Mouse (Mus musculus): ENCODE data around the gene Rpa1.
"Not testable (repeated sequence)": the region's sequence is repeated elsewhere in the genome, so short reads cannot be mapped to it uniquely, and the experiment has no call there.

Gene Rpa1

DNA sequence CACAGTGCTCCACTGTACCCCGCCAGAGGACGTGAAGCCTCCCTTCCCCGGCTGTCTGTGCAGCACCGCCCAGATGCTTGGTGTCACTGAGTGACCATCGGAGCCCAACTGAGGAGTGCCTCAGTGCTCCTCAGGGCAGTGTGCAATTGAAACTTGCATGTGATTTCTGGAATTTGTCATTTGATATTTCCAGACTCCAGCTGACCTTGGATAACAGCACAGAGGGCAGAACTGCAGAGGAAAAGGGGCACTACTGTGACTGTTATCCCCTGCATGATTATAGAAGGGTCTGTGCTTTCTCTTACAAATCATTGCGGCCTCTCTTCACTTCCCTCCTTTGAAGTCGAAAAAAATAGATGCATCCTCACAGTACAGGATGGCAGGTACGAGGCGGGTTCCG lies 60.2 kb downstream of the Rpa1 start:
- no peak for DNase-seq (ENCODE audit: low read depth, low spot score)

DNA sequence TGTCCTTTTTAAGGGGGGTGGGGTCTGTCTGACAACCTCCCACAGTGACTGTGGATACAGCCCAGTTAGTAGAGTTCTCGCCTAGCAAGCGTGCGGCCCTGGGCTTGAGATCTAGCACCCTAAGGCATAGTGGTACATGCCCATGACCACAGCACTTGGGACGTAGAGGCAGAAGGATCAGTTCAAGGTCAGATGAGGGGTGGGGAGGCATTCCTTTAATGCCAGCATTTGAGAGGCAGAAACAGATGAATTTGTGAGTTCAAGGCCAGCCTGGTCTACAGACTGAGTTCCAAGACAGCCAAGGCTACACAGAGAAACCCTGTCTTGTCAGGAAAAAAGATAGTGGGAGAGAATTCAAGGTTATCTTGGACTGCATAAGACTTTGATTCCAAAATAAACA lies 61.3 kb downstream of the Rpa1 start:
- DNase-seq (ENCODE audit: low read depth, low spot score): no peak

DNA sequence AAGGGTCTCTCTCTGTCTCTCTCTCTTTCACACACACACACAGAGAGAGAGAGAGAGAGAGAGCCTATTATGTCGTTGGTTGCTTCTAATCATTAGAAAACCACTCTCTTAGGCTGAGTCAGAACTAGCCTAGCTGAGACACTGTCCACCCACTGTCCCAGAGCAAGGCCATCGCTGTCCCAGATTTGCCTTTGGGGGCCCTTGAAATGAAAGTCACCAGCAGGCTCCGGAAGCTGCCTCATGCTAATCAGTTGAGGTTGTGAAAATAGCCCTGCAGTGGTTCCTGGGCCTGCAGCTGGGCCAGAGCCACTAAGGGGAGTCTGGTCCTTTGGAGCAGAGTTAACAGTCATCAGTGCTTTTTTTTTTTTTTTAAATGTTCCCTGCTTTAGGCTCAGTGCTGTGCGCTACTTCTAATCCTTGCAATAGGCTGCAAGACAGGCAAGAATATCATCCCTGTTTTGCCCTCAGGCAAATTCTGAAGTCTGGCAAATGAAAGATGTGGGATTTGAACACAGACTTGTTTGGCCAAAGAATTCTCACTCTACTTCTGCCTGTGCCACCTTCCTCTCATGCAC lies 62.1 kb downstream of the Rpa1 start:
- peak; percentile 30 for DNase-seq (ENCODE audit: low read depth, low spot score)

DNA sequence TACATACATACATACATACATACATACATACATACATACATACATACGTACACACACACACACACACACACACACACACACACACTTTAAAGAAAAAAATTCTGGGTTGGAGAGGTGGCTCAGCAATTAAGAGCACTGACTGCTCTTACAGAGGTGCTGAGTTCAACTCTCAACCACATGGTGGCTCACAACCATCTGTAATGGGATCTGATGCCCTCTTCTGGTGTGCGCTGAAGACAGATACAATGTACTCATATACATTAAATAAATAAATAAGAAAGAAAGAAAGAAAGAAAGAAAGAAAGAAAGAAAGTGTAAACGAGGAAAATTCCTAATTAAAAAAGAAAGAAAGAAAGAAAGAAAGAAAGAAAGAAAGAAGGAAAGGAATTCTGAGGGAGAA lies 64.3 kb downstream of the Rpa1 start:
- not testable (repeated sequence) for DNase-seq (ENCODE audit: low read depth, low spot score)

DNA sequence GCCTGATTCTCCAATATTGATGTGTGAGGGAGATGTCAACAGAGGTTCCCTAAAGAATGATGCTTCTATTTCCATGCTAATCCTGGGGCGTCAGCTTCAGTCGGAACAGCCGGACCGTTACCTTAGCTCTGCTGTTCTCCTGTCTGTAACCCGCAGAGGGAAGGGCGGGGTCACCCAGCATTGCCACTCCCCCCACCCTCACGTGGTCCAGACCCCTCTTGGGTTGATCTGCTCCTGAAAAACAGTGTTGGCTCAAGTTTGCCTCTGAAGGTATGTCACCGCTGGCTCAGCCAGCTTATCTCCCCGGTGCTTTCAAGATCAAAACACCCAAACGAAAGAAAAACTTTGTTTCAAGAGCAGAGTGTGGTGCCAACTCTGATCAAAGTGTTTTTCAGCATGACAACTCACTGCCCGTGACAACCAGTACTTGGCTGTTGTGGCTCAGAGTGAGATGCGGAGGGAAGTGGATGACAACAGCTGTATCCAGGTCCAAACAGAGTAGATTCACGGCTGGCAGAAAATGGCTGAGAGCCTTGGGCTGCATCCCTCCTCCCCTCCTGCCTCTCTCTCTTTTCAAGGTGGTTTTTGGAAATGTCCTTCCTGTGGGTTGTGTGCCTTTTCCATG lies 65.5 kb downstream of the Rpa1 start:
- DNase-seq (ENCODE audit: low read depth, low spot score): no peak

DNA sequence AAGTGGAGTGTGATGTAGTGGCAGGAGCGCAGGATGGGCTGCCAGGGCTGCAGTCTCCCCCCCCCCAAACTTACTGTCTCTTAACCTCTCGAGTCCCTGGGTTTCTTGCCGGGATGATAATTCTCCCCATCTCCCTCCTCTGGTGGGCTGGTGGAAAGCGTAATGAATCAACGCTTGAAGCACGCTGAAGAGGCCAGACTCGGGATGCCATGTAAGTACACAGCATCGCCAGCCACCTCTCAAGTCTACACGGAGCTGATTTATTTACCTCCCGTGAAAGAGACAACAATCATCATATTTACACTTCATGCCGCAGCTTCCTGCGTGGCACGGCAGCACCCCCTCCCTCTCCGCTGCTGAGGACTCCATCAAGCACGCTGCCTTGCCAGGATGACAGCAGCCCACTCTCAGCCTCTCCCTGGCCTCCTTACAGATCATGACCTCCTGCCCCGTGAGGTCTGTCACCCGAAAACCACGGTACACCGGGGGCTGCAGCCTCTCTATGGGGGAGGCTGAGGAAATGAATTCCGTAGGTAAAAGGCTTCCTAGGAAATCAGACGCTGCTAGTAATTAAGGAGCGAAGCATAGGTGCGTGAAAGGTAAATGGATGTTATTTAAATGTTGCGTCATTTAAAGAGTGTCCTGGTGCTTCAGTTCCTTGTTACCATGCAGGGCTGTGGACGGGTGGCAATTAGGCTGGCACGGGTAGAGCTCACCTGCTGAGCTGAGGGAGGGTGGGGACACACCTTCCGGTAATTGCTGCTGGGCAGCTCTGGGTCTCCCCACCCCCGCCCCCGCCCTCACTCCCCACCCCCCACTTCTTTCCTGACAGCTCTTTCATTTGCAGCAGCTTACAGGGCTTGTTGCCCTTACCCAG lies 66.5 kb downstream of the Rpa1 start:
- no peak for DNase-seq (ENCODE audit: low read depth, low spot score)

DNA sequence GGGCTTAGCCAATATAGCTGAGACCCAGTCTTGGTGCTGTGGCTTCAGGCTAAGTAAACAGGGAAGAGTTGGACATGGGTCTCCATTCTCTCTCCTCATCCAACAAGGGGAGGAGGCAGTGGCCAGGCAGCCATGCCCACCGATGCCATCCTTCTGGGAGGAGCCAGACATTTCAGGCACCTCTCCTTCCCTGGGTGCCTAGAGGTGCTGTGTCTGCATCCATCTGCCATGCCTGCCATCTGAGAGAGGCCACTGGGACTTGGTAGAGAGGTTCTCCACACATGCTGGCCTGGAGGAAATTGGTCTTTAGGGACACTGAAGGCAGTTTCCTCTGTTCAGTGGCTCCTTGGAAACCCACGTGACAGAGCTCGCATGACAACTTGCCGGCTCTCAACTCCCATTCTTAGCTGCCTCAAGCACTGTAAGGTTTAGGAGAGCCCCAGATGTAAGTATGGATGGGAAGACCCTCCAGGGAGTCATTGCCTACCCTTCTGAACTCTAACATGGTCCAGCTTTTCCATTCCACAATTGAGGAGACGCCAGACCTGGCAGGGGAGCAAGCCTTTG lies 67.6 kb downstream of the Rpa1 start:
- no peak for DNase-seq (ENCODE audit: low read depth, low spot score)

DNA sequence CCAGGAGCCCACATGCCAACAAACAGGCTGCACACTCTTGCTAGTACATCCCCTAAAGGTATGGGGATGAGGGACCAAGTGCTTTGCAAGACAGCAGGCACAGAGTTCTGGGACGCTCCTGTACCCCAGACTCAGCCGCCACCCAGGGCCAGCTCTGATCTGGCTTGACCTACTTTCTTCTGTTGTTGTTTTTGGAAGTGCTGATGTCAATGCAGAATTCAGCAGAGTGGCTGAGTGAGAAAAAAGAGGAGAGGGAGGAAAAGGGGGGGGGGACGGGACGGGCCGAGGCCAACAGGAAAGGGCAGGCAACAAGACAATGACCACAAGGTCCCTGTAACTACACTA lies 68.1 kb downstream of the Rpa1 start:
- DNase-seq (ENCODE audit: low read depth, low spot score): no peak

DNA sequence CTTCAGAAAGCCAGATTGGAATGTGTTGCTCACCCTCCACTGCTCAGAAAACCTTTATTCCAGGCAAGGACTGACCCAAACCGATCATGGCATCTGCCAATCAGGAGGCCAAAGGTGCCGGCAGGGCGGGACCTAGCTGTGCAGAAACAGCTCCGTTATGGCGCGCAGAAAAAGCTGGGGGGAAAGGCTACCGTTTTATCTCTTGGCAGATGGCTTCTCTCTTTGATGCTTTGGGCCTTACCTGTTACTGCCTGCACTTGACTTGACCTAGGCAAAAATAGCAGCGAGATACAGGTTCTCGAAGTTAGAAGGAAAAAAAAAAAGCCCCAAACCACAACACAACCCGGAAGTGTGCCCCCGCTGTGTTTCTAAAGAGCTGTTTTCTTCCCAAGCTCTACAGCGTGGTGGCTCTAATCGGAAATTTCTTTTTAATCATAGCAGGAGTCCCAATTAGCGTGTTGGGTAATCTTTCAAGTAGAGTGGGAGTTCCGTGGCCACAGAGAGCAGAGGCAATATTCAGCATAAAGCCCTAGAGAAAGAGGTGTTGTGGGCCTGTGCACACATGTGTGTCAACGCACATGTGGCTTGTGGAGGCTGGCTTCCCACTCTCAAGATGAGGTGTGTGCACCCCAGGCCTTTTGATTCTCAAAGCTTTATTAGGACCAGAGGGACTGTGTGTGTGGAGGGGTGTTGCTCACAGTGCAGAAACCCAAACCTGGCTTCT lies 68.6 kb downstream of the Rpa1 start:
- DNase-seq (ENCODE audit: low read depth, low spot score): peak; percentile 77

DNA sequence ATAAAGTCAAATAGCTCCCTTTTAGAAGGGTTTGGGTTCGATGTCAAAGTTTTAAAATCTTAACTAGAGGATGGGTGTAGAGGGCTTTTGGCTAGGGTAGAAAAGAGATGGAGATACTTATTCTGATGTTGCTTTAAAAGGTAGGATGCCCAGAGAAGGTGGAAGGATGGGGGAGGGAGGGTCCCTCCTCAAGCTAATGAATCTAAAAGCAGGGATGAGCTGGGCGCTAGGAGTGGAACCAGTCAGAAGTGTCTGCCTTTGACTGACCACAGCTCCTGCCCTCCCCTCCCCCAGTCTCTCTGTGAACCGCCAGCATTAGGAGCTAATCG lies 69.1 kb downstream of the Rpa1 start:
- DNase-seq (ENCODE audit: low read depth, low spot score): no peak

DNA sequence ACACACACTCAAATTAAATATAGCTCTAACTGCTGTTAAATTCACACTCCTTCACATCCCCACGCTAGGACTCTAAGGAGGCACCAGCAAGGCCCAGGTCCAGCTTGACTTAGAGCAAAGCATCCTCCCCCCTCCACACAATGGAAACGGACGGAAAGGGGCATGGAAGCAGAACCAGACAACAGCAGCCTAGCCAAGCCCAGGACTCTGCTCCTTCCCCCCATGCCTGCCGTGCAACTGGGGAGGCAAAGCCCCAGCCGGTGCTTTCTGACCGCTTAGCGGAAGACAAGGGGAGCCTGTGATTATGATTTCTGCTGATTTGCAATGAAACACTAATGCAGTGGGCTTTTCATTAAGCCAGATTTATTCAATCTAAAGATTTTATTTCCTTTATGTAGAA lies 70.0 kb downstream of the Rpa1 start:
- no peak for DNase-seq (ENCODE audit: low read depth, low spot score)

DNA sequence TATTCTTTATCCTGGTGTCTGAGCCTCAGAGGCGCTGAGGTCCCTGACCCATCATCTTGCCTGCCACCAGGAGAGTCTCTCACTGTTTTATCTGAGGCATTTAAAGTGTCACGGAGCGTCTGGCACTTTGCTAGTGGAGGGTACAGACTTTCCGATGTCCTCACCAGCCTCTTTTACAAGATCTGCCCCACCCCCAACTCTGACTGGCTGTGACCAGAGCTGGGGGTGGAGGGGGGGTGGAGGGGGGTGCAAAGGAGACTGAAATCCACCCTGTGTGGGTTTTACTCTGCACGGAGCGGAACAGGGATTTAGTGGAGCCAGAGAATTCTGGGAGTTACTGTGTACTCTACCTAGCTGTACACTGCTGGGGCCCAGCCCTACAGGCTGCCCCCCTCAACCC lies 73.1 kb downstream of the Rpa1 start:
- no peak for DNase-seq (ENCODE audit: low read depth, low spot score)

DNA sequence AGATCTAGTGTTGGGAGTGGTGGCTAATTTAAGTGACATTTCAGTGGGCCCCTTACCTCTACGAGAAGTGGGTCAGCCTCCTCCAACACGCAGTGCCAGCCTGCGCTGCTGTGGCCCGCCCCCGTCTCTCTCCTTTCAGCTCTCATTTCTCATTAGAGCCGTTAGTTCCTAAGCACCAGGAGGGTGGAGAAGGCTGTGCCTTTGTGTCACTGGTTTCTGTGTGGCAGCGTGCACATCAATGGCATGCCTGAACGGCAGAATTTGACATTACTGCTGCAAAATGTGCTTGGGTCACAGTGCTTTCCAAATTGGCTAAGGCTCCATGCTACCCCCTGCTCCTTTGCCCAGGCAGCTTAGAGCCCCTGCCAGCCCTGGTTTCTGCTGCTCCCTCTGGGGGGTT lies 74.7 kb downstream of the Rpa1 start:
- DNase-seq (ENCODE audit: low read depth, low spot score): no peak

DNA sequence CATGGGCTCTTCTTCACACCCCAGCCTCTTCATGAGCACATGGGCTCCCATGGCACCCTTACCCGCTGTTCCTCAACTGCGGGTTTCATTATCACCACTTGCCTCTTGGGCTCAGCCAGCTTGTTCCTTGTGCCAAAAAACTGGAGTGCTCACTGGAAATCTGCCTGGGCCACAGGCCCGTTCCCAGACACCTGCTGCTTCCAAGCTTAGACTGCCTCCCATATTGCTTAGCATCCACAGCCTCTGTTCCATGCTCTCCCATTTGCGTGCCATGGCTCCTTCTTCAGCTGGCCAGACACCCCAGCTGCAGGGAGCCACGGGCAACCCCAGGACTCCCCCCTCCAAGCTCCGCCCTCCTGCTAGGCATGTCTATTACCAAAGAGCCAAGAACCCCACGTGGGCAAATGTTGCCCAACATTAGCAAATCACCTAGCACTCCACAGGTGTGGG lies 77.1 kb downstream of the Rpa1 start:
- no peak for DNase-seq (ENCODE audit: low read depth, low spot score)

DNA sequence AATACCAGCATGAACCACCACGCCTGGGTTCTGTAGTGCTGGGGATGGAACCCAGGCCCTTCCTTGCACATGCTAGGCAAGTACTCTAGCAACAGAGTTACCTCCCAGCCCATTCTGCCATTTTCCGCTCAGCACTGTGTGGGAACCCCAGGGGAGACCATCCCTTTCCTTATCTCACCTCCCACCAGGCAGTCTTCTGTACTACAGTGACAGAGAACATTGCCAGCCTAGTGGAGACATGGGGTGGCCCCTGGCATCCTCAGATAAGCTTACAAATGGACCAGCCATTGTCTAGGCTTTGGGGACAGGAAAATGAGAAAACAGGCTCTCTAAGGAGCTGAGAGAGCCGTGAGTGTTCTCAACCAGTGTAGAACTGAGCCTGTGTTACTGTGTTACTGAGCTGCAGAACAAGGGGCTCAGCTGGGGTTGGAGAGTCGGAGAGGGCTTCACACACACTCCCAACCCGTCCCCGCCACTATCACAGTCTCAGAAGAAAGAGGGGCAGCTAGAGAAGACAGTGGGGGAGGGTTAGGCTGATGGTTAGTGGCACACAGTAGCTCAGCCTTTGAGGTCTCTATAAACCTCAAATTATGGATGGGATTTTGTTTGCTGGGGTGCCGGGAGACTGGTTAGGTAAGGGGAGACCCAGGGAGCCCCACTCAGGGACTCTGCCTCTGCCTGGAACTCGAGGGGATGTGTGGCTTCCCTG lies 77.7 kb downstream of the Rpa1 start:
- DNase-seq (ENCODE audit: low read depth, low spot score): no peak

DNA sequence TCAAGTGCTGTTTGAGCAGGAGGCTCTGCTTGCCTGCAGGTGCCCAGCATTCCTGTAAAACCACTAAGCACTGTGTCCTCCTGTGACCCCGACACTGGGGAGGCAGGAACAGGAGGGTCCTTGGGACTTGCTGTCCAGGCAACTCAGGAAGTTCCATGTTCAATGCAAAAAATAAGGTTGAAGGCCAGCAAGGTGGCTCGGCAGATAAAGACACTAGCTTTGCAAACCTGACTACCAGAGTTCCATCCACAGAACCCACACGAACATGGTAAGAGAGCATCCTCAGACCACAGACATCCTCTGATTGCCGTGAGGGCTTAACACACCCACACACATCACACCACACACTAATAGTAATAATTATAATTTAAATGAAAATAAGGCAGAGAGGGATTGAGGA lies 78.9 kb downstream of the Rpa1 start:
- no peak for DNase-seq (ENCODE audit: low read depth, low spot score)

DNA sequence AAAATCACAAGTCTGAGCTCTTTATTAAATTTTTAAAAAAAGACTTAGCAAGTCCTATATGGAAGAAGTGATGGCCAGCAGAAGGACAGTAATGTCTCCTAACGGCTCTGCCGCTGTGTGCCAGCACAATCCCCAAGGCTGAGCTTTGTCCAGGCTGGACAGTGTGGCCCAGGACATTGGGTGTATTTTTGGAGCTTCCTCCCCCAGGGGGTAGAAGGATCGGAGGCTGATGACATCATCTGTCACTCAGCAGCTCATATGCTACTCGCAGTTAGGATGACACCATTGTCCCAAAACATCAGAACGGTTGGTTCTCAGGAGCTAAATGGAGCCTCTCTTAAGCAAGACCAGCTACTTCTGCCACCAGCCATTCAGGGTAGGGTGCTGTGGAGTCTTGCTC lies 79.6 kb downstream of the Rpa1 start:
- DNase-seq (ENCODE audit: low read depth, low spot score): no peak

DNA sequence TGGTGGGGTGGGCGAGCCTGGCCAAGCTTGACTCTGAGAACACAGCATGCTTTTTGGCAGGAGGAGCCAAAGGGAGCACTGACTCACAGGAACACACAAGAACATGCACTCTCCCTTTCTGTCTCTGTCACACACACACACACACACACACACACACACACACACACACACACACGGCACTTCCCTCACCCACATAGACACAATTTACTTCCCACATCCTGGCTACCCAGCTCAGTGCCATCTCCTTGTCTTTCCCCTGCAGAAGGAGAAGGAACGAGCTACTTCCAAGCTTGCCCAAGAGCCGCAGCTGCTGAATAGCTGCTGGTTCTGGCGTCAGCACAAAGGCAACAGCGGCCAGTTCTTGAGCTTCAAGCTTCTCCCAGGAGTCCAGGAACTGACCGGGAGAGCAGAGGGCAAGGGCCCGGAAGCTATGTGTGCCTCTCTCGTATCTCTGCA lies 80.3 kb downstream of the Rpa1 start:
- DNase-seq (ENCODE audit: low read depth, low spot score): no peak

DNA sequence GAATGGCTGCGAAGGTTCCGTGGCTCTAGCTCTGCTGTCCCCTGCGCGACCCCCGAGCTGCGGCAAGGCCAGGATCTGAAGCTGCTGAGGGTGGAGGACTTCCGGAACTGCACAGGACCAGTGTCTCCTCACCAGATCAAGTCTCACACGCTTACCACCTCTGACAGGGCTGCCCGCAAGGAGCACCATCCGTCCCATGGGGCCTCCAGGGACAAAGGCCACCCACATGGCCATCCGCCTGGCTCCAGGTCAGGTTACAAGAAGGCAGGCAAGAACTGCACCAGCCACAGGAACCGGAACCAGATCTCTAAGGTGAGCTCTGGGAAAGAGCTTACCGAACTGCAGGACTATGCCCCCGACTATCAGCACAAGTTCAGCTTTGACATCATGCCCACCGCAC lies 82.6 kb downstream of the Rpa1 start:
- DNase-seq (ENCODE audit: low read depth, low spot score): no peak

DNA sequence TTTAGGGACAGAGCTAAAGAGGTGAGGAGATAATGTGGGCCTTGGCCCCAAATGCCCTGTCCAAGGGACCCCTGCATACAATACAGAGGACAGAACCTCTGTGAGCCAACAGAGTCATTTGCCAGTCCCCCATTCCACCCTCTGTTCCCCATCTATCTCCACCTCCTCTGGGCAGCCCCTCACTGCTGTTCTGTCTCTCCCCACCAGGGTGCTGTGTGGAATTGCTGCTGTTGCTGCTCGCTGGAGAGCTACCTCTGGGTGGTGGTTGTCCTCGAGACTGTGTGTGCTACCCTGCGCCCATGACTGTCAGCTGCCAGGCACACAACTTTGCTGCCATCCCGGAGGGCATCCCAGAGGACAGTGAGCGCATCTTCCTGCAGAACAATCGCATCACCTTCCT lies 83.6 kb downstream of the Rpa1 start:
- DNase-seq (ENCODE audit: low read depth, low spot score): no peak

DNA sequence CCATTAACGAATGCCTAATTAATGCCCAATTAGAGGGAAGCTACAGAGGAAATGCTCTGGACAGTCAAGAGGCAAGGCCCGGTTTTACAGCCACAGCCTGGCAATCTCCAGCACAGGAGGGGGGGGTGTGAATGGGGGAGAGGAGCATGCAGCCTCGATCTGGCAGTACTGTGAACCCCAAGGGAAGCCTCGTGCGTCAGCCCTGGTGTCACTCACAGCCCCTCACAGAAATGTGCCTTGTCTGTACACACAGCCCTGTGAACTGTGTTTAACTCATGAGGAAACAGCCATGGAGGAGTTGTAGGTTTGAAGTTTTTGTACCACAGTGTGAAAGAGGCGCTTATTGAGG lies 84.2 kb downstream of the Rpa1 start:
- no peak for DNase-seq (ENCODE audit: low read depth, low spot score)

All from A20 (cell line).